Mouse (Mus musculus) layer of hippocampus, adult 8-10 months (tissue): ENCODE measurements around the gene BC048562. TPM values are rescaled to one million over a fixed set of nuclear protein-coding genes. Genes with fewer than 3 reads are reported as not detected.
A peak's percentile ranks its signal among the peaks of the same experiment; 100 is the strongest.

Experiments
- DNase-seq, 2 experiments: peaks; one replicate each; pipeline ENCODE4 v3.0.0; 2022; ENCODE audit warnings: low spot score in 2 of 2
- total RNA-seq, 4 experiments: library from RNA; stranded (reverse); gene quantifications; 2 replicates each; pipeline ENCODE4 v1.2.4; 2022

The BC048562 gene
- not detected for total RNA-seq

DNA sequence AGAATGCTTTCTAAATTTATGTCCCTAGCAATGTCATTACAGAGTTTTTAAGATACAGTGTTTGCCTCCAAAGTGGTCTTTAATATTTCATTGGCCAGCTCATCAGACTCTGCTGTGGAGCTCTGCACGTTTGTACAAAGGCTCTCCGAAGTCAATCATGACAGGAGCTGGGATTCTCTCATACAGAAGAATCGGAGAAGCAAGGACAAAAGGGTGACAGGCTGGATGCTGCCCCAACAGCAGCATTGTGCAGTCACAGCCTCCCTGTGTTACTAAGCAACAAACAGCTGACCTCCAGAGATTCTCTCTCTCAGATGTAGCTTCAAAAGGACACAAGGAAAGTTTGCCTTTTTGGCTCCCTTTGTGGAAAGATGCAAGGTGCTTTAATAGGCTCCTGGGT, at the start of gene BC048562:
Gene BC048562 (plus strand): TSS at position 301 of the 400 bp plus-strand sequence.
- no peak for DNase-seq

DNA sequence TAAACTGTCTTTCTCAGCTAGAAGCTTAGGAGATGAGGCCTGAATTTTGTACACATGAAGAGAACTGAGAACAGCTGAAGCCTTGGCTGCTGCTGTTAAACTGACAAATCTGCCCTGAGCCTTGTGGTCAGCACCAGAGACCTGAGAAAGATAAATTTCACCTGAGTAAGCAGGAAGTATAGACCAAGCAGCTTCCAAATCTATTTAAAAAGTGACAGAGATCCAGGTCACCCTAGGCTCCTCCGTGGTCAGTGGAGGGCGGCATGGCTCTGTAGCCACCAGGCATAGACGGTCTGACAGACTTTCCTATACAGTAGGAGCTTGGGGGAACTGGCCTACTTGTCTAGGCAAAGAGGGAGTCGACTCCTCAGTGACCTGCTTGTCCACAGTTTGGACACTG, 49.5 kb upstream of the BC048562 start:
- no peak for DNase-seq

DNA sequence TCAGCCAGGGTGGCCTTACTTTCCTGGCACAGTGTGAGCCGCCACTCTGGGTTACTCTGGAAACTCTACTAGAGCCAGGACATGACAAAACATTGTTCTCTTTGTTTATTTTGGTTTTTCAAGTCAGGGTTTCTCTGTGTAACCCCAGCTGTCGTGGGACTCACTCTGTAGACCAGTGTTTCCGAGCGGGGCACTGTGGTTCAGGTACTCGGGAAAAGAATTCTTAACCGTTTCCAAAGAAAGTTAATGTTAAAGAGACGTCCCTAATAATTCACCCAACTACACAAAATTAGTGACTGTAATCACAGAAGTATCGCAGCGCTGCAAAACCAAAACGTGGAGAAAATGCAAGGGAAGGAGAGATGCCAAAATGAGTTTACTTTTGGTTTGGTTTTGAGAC, 47.7 kb upstream of the BC048562 start:
- DNase-seq = no peak

DNA sequence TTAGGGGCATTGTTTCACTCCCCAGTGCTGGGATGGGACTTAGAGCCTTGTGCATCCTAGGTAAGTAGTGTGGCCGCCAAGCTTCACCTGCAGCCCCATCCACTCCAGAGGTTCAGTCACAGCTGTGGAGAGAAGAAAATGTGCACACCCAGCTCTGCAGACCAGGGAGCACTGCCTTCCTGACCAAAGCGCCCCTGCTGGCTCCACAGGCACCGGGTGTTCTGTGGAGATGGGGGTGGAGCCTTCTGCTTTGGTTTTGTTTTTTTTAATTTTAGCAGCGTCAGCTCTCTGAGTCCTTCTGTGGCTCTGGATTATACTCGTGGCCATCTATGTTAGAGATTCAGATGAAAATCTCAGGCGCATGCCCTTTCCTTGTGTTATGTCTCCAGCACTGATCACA, 47.1 kb upstream of the BC048562 start:
- DNase-seq = no peak

DNA sequence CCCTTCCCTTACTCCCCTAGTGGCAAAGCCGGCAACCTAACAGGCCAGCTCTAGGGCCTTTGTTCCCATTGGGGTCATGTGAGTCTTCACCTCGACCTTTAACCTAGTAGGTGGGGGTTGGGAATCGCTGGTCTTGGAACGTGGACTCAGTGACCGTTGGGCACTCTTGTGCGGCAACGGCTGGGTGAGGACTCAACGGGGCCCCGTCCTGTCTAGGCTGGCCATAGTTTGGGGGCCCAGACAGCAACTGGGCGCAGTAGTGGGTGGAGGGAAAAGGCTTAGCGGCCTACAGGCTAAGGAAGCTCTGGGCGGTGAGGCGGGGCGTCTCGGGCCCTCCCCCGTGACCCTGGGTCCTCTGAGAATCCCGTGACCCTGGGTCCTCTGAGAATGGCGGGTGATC, 43.6 kb upstream of the BC048562 start, which contains the start of gene 1700102P08Rik:
Gene 1700102P08Rik (plus strand): TSS at position 130 of the 400 bp plus-strand sequence.
- no peak for DNase-seq

DNA sequence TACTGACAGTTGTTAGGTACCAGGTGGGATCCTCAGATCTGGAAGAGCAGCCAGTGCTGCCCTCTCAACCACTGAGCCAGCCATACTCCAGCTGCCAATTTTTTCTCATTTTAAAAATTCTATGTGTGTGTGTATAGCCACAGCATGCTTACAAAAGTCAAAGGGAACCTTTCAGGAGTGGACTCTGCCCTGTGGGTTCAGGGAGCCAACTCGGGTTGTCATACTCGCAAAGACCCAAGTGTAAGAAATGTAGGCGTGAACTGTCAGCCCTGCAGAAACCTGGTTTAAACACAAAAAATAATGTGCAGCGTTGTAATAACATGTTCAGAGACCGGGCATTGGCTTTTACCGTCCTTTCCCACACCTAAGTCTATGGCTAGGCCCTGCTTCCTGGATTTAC, 42.1 kb upstream of the BC048562 start:
- DNase-seq = no peak

DNA sequence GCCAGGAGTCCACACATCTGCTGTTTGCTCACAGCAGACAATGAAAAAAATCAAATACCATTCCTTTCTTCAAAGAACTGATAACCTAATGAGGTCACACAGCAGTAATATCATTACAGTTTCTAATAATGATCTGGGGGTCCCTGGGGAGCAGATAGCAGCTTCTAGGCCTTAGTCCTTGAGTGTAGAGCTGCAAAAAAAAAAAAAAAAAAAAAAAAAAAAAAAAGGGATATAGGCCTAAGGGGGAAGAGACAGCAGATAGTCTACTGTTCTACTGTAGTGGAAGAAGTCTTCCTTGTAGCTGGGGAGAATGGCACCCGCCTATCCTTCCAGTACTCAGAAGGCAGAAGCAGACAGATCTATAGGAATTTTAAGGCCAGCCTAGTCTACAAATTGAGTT, 40.9 kb upstream of the BC048562 start:
- no peak for DNase-seq

DNA sequence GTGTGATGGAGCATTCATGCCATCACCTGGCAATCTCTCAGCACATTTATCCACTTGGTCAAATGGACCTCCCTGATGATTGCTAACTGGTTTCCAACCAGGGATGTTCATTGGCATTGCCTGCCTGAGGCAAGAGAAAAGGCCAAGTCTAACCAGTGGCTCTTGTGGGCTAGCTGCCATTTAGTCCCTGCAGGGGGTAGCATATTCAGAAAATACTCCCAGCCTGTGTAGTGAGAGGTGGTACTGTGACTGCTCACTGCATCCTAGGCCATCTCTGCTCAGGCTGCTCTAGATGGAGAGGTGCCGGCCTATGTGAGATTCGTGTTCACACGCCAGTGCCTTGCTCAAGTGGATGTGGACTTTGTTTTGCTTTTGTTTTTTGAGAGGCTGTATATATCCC, 38.0 kb upstream of the BC048562 start:
- no peak for DNase-seq

DNA sequence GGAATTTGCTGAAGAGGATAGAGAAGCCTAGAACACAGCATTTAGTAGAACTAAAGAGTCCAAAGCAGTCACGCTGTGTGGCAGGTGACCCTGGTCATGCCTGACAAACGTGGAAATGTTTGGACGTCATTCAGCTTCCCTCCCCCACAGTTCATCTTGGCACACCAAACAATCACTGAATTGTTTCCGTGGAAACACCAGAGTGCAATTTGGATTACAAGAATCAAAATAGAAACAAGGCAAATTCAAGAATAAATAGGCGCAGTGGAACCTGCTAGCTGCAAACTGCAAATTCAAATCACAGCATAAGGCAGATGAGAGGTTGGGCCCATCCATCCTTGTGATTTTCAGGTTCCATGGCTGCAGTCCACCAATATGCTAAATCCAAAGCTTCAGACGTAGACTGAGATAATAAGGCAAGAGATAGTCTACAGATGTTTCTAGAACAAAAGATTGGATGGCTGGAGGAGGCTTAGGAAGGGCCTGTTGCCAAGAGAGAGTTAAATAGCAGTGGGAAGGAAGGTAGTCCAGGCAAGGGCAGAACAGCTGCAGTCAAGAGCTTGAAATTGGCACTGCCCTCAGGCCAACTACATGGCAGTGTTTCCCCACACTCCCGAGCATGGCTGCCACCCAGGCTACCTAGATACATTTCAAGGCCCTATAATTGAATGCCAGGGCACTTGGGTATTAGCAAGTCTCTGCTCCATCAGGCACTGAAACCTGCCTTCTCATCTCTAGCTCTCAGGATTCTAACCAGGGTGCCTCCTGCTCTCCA, 34.9 kb upstream of the BC048562 start:
- DNase-seq = peak; percentile 73 to 82

DNA sequence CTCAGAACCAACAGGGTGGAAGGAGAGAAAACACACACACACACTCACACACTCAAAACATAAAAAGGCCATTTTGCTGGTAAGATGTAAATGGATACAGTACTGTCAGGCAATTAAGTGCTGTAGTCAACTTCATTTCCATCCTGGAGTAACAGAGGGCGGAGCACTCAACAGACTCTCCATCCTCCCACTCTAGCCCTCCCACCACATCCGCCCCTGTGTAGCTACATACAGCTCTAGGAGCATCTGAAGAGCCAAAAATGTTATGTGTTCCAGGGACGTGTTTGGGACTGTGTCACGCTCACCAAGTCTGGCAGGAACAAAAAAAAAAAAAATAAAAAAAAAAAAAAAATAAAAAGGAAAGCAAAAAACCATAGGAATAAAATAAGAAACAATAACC, 33.2 kb upstream of the BC048562 start:
- DNase-seq = no peak

DNA sequence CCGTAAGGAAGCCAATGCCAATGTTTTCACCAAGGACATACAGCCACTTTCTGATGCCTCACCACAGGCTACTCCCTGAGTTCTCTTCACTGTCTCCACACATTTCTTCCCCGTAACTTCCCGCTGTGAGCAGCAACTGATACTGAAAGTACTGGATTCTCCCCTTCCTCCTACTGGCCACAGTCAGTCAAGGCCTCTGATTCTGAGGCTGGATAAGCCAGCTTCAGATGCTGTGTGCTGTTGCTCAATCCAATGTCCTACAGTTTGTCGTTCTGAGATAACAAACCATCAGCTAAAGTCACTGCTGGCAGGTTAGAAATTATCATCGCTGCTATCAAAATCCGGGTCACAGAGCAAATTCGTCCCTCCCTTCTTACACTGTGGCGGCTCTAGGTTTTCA, 31.8 kb upstream of the BC048562 start:
- no peak for DNase-seq

DNA sequence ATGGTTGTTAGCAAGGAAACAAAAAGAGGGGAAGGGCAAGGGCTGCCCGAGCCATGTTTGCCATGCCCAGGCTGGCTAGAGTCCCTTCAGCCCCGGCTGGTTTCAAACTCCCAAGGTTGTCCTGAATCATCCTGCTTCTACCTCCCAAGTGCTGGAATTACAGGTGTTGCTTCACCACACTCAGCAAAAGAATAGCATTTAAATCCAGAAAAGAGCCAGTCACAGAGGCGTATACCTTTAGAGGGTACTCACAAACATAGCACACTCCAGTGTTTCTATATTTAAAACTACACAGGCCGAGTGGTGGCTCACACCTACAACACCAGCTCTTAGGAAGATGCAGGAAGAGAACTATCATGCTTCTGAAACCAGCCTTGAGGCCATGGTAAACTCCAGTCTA, 26.7 kb upstream of the BC048562 start:
- no peak for DNase-seq

DNA sequence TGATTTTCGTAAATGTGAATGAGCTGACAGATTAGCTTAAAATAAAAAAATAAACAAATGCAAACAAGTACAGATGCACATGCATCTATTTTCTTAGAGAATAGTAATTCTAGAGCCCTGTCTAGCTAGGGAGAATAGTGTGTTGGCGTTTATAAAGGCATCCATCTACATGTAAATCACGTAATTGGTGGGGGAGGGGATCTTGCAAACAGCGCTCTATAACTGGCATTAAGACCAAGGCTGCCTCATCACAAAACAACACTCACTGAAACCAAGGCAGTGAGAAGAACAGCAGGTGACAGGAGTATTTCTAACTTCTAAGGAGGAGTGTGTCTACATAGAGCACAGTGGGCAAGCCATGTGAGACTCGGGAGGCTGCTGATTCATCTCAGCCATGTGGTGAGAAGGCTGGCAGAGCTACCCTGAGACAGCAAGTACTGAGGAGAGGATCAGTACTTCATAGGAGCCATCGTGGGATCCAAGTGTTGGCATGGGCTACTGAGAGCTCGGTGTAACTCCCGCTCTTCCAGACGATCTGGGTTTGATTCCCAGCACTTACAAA, 24.8 kb upstream of the BC048562 start:
- DNase-seq = peak; percentile 63 to 66

DNA sequence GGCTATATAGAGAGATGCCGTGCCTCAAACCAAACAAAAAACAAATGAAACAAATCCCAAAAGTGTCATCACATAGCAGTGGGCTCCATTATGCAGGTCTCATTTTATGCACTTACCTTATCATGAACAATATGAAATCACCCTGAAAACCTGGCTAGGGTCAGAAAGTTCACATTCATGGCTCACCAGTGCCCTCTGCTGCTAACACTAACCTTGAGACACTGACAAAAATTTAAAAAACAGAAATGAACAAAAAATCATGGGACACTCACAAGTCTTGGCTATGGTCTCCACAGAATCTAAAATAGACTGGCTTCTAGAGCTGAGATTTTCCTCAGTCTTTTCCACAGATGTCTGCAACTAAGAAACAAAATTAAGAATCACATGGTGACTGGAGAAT, 24.1 kb upstream of the BC048562 start:
- peak in 1 of 2 experiments; percentile 20 for DNase-seq

DNA sequence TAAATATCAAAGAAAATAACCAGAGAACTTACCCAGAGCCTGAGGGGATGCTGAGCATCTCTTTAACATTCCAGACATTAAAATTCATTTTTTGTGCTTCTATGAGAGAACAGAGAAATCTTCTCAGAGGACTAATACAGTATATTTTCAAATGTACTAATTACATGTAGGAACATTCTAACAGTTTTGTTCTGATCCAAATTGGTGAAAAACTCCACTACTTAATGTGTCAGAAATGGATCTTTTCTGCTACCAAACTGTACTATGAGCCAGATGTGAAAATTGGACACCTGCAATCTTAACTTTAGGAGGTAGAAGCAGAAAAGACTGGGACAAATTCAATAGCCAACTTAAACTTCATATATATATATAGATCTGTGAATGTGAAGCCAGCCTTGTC, 7.9 kb upstream of the BC048562 start, which contains the start of gene Ccdc36:
Gene Ccdc36 (minus strand): TSS at position 101 of the 400 bp plus-strand sequence.
- no peak for DNase-seq

DNA sequence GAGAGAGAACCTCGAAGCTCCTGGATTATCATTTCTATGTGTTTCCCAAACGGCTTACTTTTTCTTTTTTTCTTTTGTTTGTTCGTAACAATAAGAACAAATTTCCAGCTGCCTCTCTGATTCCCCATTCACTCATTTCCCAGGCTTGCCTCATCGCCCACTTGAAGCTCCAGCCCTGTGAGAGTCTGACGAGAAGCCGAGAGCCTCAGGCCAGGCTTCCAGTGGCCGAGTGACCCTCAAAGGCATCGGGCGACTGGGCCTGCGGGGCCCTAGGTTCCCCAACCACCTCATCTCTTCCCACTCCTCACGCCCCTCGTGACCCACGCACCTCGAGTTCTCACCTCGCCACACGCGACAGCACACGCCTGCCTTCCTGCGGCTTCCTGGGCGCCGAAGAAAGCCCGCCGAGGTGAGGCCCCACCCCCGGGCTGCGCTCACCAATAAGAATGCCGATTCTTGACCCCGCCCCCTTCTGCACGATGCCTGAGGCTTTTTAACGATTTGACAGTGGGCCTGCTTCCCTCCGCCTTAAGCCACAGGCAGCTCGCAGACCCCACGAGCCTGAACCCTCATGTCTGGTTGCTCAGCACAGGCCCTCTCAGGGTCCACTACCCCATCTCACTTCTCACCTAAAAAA, 4.7 kb upstream of the BC048562 start:
- no peak for DNase-seq

DNA sequence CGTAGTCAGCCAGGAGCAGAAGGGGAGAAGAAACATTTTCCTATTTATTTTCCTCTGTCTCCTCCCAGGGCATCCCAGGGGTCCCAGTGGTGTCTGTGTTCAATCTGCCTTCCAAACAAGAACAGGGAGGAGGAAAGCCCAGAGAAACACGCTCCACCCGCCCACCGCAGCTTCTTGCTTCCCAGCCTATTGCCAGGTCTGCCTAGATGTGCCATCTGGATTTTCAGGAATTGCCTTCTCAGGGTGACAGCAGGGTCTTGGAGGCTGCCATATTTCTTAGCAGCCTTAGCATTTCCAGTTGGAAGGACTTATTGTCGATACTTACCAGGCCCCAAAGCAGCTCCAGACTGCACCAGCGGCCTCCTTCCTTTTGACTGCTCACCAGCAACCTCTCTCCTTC, 2.9 kb downstream of the BC048562 start:
- DNase-seq = peak in 1 of 2 experiments; percentile 46

DNA sequence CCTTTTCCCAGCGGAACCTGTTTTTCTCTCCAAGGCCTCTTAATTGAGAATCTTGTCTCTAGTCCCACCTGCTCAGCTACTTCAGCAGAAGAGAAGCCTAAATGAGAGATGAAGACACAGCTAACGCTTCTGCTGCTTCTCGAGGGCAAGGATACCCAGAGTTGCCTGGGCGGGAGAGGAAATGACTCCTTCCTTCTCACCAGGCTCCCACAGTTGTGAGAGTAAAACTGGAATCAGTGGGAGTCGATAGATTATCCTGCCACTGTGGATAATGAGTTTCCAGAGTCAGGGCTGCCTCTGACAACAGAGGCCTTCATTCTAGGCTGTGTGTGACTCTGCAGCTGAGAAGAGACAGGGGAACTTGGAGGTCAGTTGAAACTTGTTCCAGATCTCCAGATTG, 4.2 kb downstream of the BC048562 start:
- DNase-seq = no peak

DNA sequence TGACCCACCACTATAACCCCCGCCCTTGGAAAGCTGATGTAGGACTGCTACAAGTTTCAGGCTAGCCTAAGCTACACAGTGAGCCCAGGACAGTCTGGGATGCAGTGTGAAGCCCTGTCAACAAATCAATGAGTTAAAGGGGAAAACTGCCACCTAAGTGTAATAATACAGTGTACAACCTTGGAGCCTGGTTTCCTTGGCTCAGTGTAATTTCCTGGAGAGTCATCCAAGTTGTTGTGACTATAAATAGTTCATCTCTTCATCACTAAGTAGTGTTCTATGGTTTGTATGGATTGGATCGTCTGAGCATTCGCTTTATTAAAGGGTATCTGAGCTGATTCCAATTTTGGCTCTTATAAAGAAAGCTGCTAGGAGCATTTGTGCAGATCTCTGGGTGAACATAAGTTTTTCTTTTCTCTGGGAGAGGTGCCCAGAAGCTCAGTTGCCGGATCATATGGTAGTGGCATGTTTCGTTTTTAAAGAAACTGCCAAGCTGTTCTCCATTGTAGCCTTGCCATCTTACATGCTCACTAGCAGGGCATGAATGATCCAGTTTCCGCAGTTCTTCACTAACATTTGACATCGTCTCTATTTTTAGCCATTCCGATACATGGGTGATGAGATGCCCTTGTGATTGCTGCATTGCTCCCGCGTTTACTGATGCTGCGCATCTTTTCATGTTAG, 5.1 kb downstream of the BC048562 start:
- DNase-seq = peak; percentile 72 to 75

DNA sequence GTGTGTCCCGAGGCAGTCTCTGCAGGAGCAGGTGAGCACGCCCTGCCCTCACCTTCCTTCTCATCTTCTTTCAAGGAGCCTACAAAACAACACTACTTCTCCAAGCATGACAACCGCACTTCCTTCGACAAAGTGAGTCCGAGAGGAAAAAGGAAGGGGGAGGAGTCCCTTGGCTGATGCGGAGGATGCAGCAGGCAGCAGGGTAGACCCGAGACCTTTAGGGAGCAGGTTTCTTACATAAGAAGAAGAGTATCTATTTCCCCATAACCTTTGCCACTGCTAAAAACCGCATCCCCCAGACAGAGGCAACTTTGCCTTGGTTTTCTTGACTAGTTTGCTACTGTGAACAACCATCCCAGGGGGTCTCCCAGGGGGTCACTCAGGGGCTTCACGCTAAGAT, 8.8 kb downstream of the BC048562 start:
- DNase-seq = no peak

DNA sequence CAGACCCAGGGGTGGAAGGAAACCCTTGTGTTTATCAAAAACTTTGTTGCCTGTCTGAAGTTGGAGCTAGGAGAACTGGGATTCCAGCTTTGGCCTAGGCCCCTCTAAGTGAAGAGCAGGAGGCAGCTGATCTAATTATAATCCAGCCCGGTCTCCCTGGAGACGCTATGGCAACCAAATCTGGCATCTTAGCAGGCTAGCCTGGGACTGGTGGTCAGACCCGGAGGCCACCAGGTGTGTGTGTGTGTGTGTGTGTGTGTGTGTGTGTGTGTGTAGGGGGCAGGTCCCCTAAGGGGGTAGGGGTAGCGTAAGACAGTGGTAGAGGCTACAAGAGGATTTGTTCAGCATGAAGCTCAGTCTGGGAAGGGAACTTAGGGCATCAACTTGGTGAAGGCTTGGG, 13.6 kb downstream of the BC048562 start:
- DNase-seq = peak in 1 of 2 experiments; percentile 61
